ENCODE assay signal across 8 mouse cellular contexts in genomic region chrX:142372393-142372792, GRCm38 (mm10). TPM values are rescaled to one million over a fixed set of nuclear protein-coding genes. Genes with fewer than 3 reads are reported as not detected.
DNase-seq lines count a peak whose midpoint lies in the region; ATAC-seq lines count a peak whose summit lies in the region.

No protein-coding gene starts in this region.

- H3K27me3 ChIP-seq in liver, embryonic 12.5 days (replicated peaks) = no peaks in the 10 kb centered on the region

- no peak overlapping the region for H3K4me3 ChIP-seq in liver, embryonic 12.5 days

- DNase-seq in adrenal gland, postnatal 10 days = peak; percentile 38
- DNase-seq in adrenal gland, postnatal 4 days (ENCODE audit: low spot score in 2 of 2) = no peak
- peak; percentile 4 to 36 for DNase-seq in lung, adult 18-20 months
- DNase-seq in lung, postnatal 25 days (ENCODE audit: low spot score) = no peak
- DNase-seq in cerebellum, postnatal 10 days = peak; percentile 63 to 64
- peak; percentile 54 for DNase-seq in heart, postnatal 4 days
- DNase-seq in spleen, postnatal 10 days (ENCODE audit: low spot score in 2 of 2) = peak; percentile 26 to 65

- H3K9ac ChIP-seq in liver, embryonic 12.5 days = no peak overlapping the region

- no peaks in the 10 kb centered on the region for H3K36me3 ChIP-seq in liver, embryonic 12.5 days

- 12% methylated on average over 3 of the region's 3 CpGs for WGBS in liver, embryonic 12.5 days (ENCODE audit: insufficient replicate concordance)

- peaks cover 15% of the 10 kb centered on the region for H3K4me1 ChIP-seq in liver, embryonic 12.5 days

- H3K4me2 ChIP-seq in liver, embryonic 12.5 days = no peak overlapping the region

- no peaks in the 10 kb centered on the region for H3K9me3 ChIP-seq in liver, embryonic 12.5 days (replicated peaks)

- ATAC-seq in liver, embryonic 12.5 days = peak; percentile 59; the same call in 1 of the 2 replicates

- H3K27ac ChIP-seq in liver, embryonic 12.5 days = no peak overlapping the region

RNA-seq across cellular contexts. Expression of gene Acsl4, which starts 17.9 kb away (rescaled TPM):
- 100 to 1,000 TPM in 1 of 2 experiments, 10 to 100 TPM in 1; 92.0 to 125 TPM for total RNA-seq in adrenal gland, postnatal 10 days (2021)
- total RNA-seq in adrenal gland, postnatal 4 days (2021) = 100 to 1,000 TPM; 132 to 144 TPM
- 10 to 100 TPM; 24.5 to 24.9 TPM for total RNA-seq in heart, postnatal 4 days (2021)
- polyA plus RNA-seq in liver, embryonic 12.5 days (2016; fragmentation: Nextera tagmentation; extraction: Ambion mirVana) = 17.6 and 17.8 TPM in 2 replicates

Comparison
In these comparisons a context has a peak if more than half of its experiments do, and no peak if none do; other contexts are left out.
1. DNase-seq: peak in adrenal gland, postnatal 10 days (single experiment), lung, adult 18-20 months (2 of 2), cerebellum, postnatal 10 days (2 of 2), heart, postnatal 4 days (single experiment) and spleen, postnatal 10 days (2 of 2); none in adrenal gland, postnatal 4 days (0 of 2) and lung, postnatal 25 days (single experiment).